Mouse (Mus musculus) heart, adult 2 months (tissue): Measurements from ENCODE around the gene Cfap97d2.

ENCODE experiments used
- CTCF ChIP-seq: fragments of 200-600 bp; IDR thresholded peaks from 2 replicates; pipeline ENCODE4 v1.8.1; 2022; ENCODE audit warnings: antibody characterized with exemption, mild to moderate bottlenecking, moderate library complexity
- EP300 ChIP-seq: fragments of 200-500 bp; IDR thresholded peaks from 2 replicates; pipeline ENCODE4 v1.6.1; 2011; ENCODE audit warnings: low read depth, low read length, control low read depth; ENCODE audit not compliant: insufficient read depth

- TF ChIP-seq EP300 = no peak
- TF ChIP-seq CTCF = no peak
Measured at GRCm38 (mm10) chr8:13660323-13660722, 45.4 kb upstream of the Cfap97d2 start.
